25 mouse cellular contexts compared by ENCODE assay signal in genomic region chr6:15748236-15748635, GRCm38 (mm10). TPM values are rescaled to one million over a fixed set of nuclear protein-coding genes. Genes with fewer than 3 reads are reported as not detected.
DNase-seq lines count a peak whose midpoint lies in the region; ATAC-seq and TF ChIP-seq lines count a peak whose summit lies in the region.
"Had no signal": no experiment of that assay in that cellular context is flagged by ENCODE, and none has a peak within 500 bp of the region (broad histone marks: within the 10 kb centered on the region; RNA-seq: fewer than 3 reads in every experiment).

No protein-coding gene starts in this region.

- H3K4me3 ChIP-seq in thymus, adult 2 months (ENCODE audit: control insufficient read depth, insufficient read depth, low read length): no peak overlapping the region
- H3K4me3 ChIP-seq in hindbrain, postnatal 0 days (ENCODE audit: low read length): no peak overlapping the region
- H3K4me3 ChIP-seq: heart, embryonic 12.5 days; hindbrain, embryonic 15.5 days; limb, embryonic 15.5 days; myocyte; neural tube, embryonic 13.5 days; stomach, embryonic 15.5 days had no signal

- H3K27ac ChIP-seq in thymus, adult 2 months (ENCODE audit: control insufficient read depth, insufficient read depth, low read length): peak overlapping the region; percentile 61
- H3K27ac ChIP-seq in hindbrain, postnatal 0 days: no peak overlapping the region
- H3K27ac ChIP-seq: hindbrain, embryonic 15.5 days; limb, embryonic 15.5 days; liver, embryonic 14.5 days; neural tube, embryonic 13.5 days; stomach, embryonic 15.5 days had no signal

- TF ChIP-seq POLR2A in thymus, adult 2 months (IDR thresholded peaks at IDR 0.05; ENCODE audit: control insufficient read depth, extremely low read depth, insufficient read depth, low read length, poor library complexity): no peak

- 0 out of 2 replicates have a peak, but pooled peaks have one; percentile 36 for ATAC-seq in common myeloid progenitor, adult 5-6 weeks (replicated peaks; ENCODE audit: low read depth, poor library complexity, severe bottlenecking)
- peak; percentile 52 for ATAC-seq in megakaryocyte progenitor cell, adult 5-6 weeks (replicated peaks; ENCODE audit: poor library complexity)
- no peak for ATAC-seq in hindbrain, postnatal 0 days
- ATAC-seq: forebrain, postnatal 0 days; intestine, postnatal 0 days had no signal

- peak; percentile 18 for DNase-seq in thymus, adult 2 months
- DNase-seq in thymus, postnatal 10 days (ENCODE audit: low spot score in 2 of 2): no peak
- DNase-seq in thymus, postnatal 36 days: peak; percentile 6 to 9
- no peak for DNase-seq in hindbrain, postnatal 0 days (ENCODE audit: low spot score)
- DNase-seq in kidney, postnatal 14 days: no peak
- DNase-seq in right cerebral cortex, adult 2 months (ENCODE audit: low spot score in 2 of 2): no peak
- DNase-seq: cerebellum, adult 11 months; cerebellum, adult 9-11 months; forebrain, postnatal 0 days; gastrocnemius, postnatal 14 days; heart, adult 18-20 months; heart, postnatal 10 days; left cerebral cortex, postnatal 4 days; lung, embryonic 14.5 days; midbrain, embryonic 14.5 days had no signal

- peaks cover 3% of the 10 kb centered on the region for H3K4me1 ChIP-seq in thymus, adult 2 months (replicated peaks; ENCODE audit: control insufficient read depth, insufficient read depth, low read length)
- no peaks in the 10 kb centered on the region for H3K4me1 ChIP-seq in hindbrain, postnatal 0 days (ENCODE audit: insufficient read depth, low read length)

- WGBS in thymus, adult 2 months: 14% methylated on average over 1 of the region's 1 CpGs
- WGBS in hindbrain, postnatal 0 days: 97% methylated on average over 1 of the region's 1 CpGs

- no peak overlapping the region for H3K9ac ChIP-seq in hindbrain, postnatal 0 days (replicated peaks; ENCODE audit: low read length)
- H3K9ac ChIP-seq: forebrain, postnatal 0 days; heart, embryonic 12.5 days; hindbrain, embryonic 15.5 days; limb, embryonic 15.5 days; liver, embryonic 14.5 days; lung, embryonic 14.5 days; neural tube, embryonic 13.5 days; stomach, embryonic 15.5 days had no signal

- H3K36me3 ChIP-seq in thymus, adult 2 months (ENCODE audit: control insufficient read depth, insufficient read depth, low read length): no peaks in the 10 kb centered on the region
- no peaks in the 10 kb centered on the region for H3K36me3 ChIP-seq in hindbrain, postnatal 0 days (ENCODE audit: insufficient read depth, low read length)
- H3K36me3 ChIP-seq: hindbrain, embryonic 15.5 days; neural tube, embryonic 13.5 days; stomach, embryonic 15.5 days had no signal

- H3K4me2 ChIP-seq in hindbrain, postnatal 0 days (ENCODE audit: low read depth, low read length): no peak overlapping the region
- H3K4me2 ChIP-seq: heart, embryonic 12.5 days; hindbrain, embryonic 15.5 days; limb, embryonic 15.5 days; lung, embryonic 14.5 days; neural tube, embryonic 13.5 days; stomach, embryonic 15.5 days had no signal

- no peaks in the 10 kb centered on the region for H3K9me3 ChIP-seq in hindbrain, postnatal 0 days (ENCODE audit: low read length)
- H3K9me3 ChIP-seq: heart, embryonic 12.5 days; hindbrain, embryonic 15.5 days; limb, embryonic 15.5 days; neural tube, embryonic 13.5 days; stomach, embryonic 15.5 days had no signal

- TF ChIP-seq CTCF in thymus, adult 2 months (IDR thresholded peaks at IDR 0.05; ENCODE audit: borderline replicate concordance, control insufficient read depth, extremely low read depth, insufficient read depth, low read length, poor library complexity): no peak
- TF ChIP-seq CTCF in hindbrain, postnatal 0 days (IDR thresholded peaks at IDR 0.05; ENCODE audit: low read depth): no peak

- no peaks in the 10 kb centered on the region for H3K27me3 ChIP-seq in thymus, adult 2 months (ENCODE audit: control insufficient read depth, insufficient read depth, low read length)
- H3K27me3 ChIP-seq in hindbrain, postnatal 0 days (ENCODE audit: insufficient read depth, low read length): no peaks in the 10 kb centered on the region
- H3K27me3 ChIP-seq: heart, embryonic 12.5 days; hindbrain, embryonic 15.5 days; limb, embryonic 15.5 days; neural tube, embryonic 13.5 days; stomach, embryonic 15.5 days had no signal

RNA-seq across cellular contexts. Expression of gene Mdfic, which starts 27.8 kb away (rescaled TPM):
- polyA plus RNA-seq in thymus, adult 2 months (2012; rRNA removed): 5.7 and 6.2 TPM in 2 replicates
- 15.6 and 18.0 TPM in 2 replicates for total RNA-seq in common myeloid progenitor, adult 5-6 weeks (2017)
- 7.6 and 8.5 TPM in 2 replicates for total RNA-seq in megakaryocyte progenitor cell, adult 5-6 weeks (2015)
- total RNA-seq in megakaryocyte progenitor cell, adult 5-6 weeks (2017): 9.4 and 10.9 TPM in 2 replicates
- total RNA-seq in hindbrain, postnatal 0 days (2014; rRNA removed): 4.2 and 8.6 TPM in 2 replicates
- 0.81 and 1.4 TPM in 2 replicates for polyA plus RNA-seq in hindbrain, postnatal 0 days (2015; fragmentation: Nextera tagmentation; extraction: Ambion mirVana)

Comparison
In these comparisons a context has a peak if more than half of its experiments do, and no peak if none do; other contexts are left out.
1. DNase-seq: peak in thymus, adult 2 months (single experiment) and thymus, postnatal 36 days (2 of 2); none in thymus, postnatal 10 days (0 of 2), hindbrain, postnatal 0 days (single experiment), kidney, postnatal 14 days (single experiment) and right cerebral cortex, adult 2 months (0 of 2).